39 mouse cellular contexts compared by ENCODE assay signal in genomic region chr16:93967893-93968292, GRCm38 (mm10). TPM values are rescaled to one million over a fixed set of nuclear protein-coding genes. Genes with fewer than 3 reads are reported as not detected.
"Had no signal": no experiment of that assay in that cellular context is flagged by ENCODE, and none has a peak within 500 bp of the region (broad histone marks: within the 10 kb centered on the region; RNA-seq: fewer than 3 reads in every experiment).

No protein-coding gene starts in this region.

- DNase-seq: left cerebral cortex, postnatal 4 days; liver; liver, embryonic 13.5 days; liver, postnatal 0 days; lung, adult 18-20 months; lung, adult 2 months; lung, embryonic 14.5 days; lung, postnatal 10 days; lung, postnatal 14 days; lung, postnatal 4 days; midbrain, embryonic 14.5 days had no signal

- H3K9me3 ChIP-seq: limb, embryonic 10.5 days; limb, embryonic 12.5 days; limb, embryonic 13.5 days; limb, embryonic 15.5 days; liver, embryonic 12.5 days; liver, embryonic 13.5 days; liver, embryonic 15.5 days; lung, embryonic 15.5 days; megakaryocyte, embryonic 14.5 days; midbrain, embryonic 10.5 days; midbrain, embryonic 12.5 days; midbrain, embryonic 13.5 days; midbrain, embryonic 15.5 days; neural tube, embryonic 12.5 days had no signal

- H3K27me3 ChIP-seq: liver, embryonic 15.5 days; lung, embryonic 15.5 days; midbrain, embryonic 15.5 days; neural tube, embryonic 12.5 days had no signal

- H3K27ac ChIP-seq: limb, embryonic 10.5 days; limb, embryonic 12.5 days; limb, embryonic 13.5 days; limb, embryonic 15.5 days; liver, embryonic 12.5 days; liver, embryonic 13.5 days; liver, embryonic 14.5 days; liver, embryonic 15.5 days; lung, embryonic 15.5 days; macrophage; midbrain, embryonic 10.5 days; midbrain, embryonic 12.5 days; midbrain, embryonic 13.5 days; midbrain, embryonic 15.5 days; neural tube, embryonic 12.5 days had no signal

- H3K4me2 ChIP-seq: limb, embryonic 12.5 days; limb, embryonic 13.5 days; limb, embryonic 15.5 days; liver, embryonic 11.5 days; liver, embryonic 12.5 days; liver, embryonic 13.5 days; liver, embryonic 15.5 days; lung, embryonic 14.5 days; lung, embryonic 15.5 days; midbrain, embryonic 11.5 days; midbrain, embryonic 12.5 days; midbrain, embryonic 13.5 days; midbrain, embryonic 15.5 days; neural tube, embryonic 12.5 days had no signal

- H3K4me1 ChIP-seq: limb, embryonic 12.5 days; lung, embryonic 15.5 days; midbrain, embryonic 10.5 days; midbrain, embryonic 12.5 days; midbrain, embryonic 13.5 days; midbrain, embryonic 15.5 days had no signal

- H3K9ac ChIP-seq: limb, embryonic 12.5 days; limb, embryonic 13.5 days; limb, embryonic 15.5 days; liver, embryonic 12.5 days; liver, embryonic 13.5 days; liver, embryonic 14.5 days; liver, embryonic 15.5 days; liver, postnatal 0 days; lung, embryonic 14.5 days; lung, embryonic 15.5 days; midbrain, embryonic 12.5 days; midbrain, embryonic 13.5 days; midbrain, embryonic 15.5 days; neural tube, embryonic 12.5 days had no signal

- H3K4me3 ChIP-seq: limb, embryonic 10.5 days; limb, embryonic 12.5 days; limb, embryonic 13.5 days; limb, embryonic 15.5 days; liver, embryonic 12.5 days; liver, embryonic 13.5 days; liver, embryonic 15.5 days; lung, embryonic 15.5 days; megakaryocyte, embryonic 14.5 days; midbrain, embryonic 10.5 days; midbrain, embryonic 12.5 days; midbrain, embryonic 13.5 days; midbrain, embryonic 15.5 days; myocyte; neural tube, embryonic 12.5 days had no signal

- H3K36me3 ChIP-seq: limb, embryonic 10.5 days; limb, embryonic 12.5 days; limb, embryonic 13.5 days; limb, embryonic 15.5 days; liver, embryonic 12.5 days; liver, embryonic 13.5 days; liver, embryonic 15.5 days; lung, embryonic 15.5 days; midbrain, embryonic 10.5 days; midbrain, embryonic 12.5 days; midbrain, embryonic 13.5 days; midbrain, embryonic 15.5 days; neural tube, embryonic 12.5 days had no signal

RNA-seq across cellular contexts. Expression of gene Cldn14, which starts 40.7 kb away (rescaled TPM):
- total RNA-seq: left cerebral cortex, postnatal 4 days; megakaryocyte progenitor cell, adult 5-6 weeks; megakaryocyte, adult 5-6 weeks; megakaryocyte-erythroid progenitor cell, adult 5-6 weeks; midbrain, postnatal 0 days; monocyte, adult 5-6 weeks had no signal
- polyA plus RNA-seq: limb, embryonic 10.5 days; limb, embryonic 11.5 days; limb, embryonic 12.5 days; limb, embryonic 13.5 days; limb, embryonic 14.5 days; limb, embryonic 15.5 days; lung, embryonic 14.5 days; lung, embryonic 15.5 days; lung, embryonic 16.5 days; lung, postnatal 0 days; macrophage; midbrain, embryonic 10.5 days; midbrain, embryonic 11.5 days; midbrain, embryonic 12.5 days; midbrain, embryonic 13.5 days; midbrain, embryonic 14.5 days; midbrain, embryonic 15.5 days; midbrain, embryonic 16.5 days had no signal
